Mouse (Mus musculus) intestine, embryonic 14.5 days (tissue): ENCODE results near the gene Traf6. TPM values are rescaled to one million over a fixed set of nuclear protein-coding genes. Genes with fewer than 3 reads are reported as not detected.

Source experiments
- ATAC-seq: fragments of 200-750 bp; cut with Nextera tagmentation; replicated peaks from 2 replicates; pipeline ENCODE4 v1.8.0; 2017; ENCODE audit warnings: low read depth, moderate number of reproducible peaks, moderate TSS enrichment, moderate library complexity; ENCODE audit not compliant: low FRiP score, low TSS enrichment
- DNase-seq: peaks from one replicate; pipeline ENCODE4 v3.0.0-alpha.2; 2018; ENCODE audit warnings: low spot score
- H3K27ac ChIP-seq: fragments of 300-500 bp; sonication (generic); 2 replicates; pipeline ENCODE4 v1.5.1; 2014; ENCODE audit warnings: low read depth, mild to moderate bottlenecking, control low read depth
- H3K27me3 ChIP-seq: fragments of 300-500 bp; sonication (generic); replicated peaks from 2 replicates; pipeline ENCODE4 v1.6.1; 2014; ENCODE audit warnings: low read length, control low read depth; ENCODE audit not compliant: control insufficient read depth, insufficient read depth
- H3K36me3 ChIP-seq: fragments of 300-500 bp; sonication (generic); 2 replicates; pipeline ENCODE4 v1.6.1; 2014; ENCODE audit warnings: low read length, control low read depth; ENCODE audit not compliant: control insufficient read depth, insufficient read depth
- H3K4me1 ChIP-seq: fragments of 300-500 bp; sonication (generic); replicated peaks from 2 replicates; pipeline ENCODE4 v1.6.1; 2014; ENCODE audit warnings: low read length, control low read depth, mixed read lengths; ENCODE audit not compliant: control insufficient read depth, insufficient read depth
- H3K4me2 ChIP-seq: fragments of 300-500 bp; sonication (generic); 2 replicates; pipeline ENCODE4 v1.6.1; 2014; ENCODE audit warnings: low read length
- H3K4me3 ChIP-seq: fragments of 300-500 bp; sonication (generic); 2 replicates; pipeline ENCODE4 v1.5.1; 2014; ENCODE audit warnings: low read depth, low read length, control low read depth, mixed read lengths
- H3K9ac ChIP-seq: fragments of 300-500 bp; sonication (generic); 2 replicates; pipeline ENCODE4 v1.6.1; 2014; ENCODE audit warnings: mild to moderate bottlenecking, low read length
- H3K9me3 ChIP-seq: fragments of 300-500 bp; sonication (generic); 2 replicates; pipeline ENCODE4 v1.6.1; 2016; ENCODE audit warnings: low read length, control low read depth; ENCODE audit not compliant: control insufficient read depth
- WGBS: fragments of 180-500 bp; shearing (Covaris S2); extraction: QIAGEN DNeasy Blood & Tissue Kit; methylation state at CpG from one replicate; pipeline ENCODE4 v1.1.7; 2014; 5-methylcytosine and 5-hydroxymethylcytosine counted together
- polyA plus RNA-seq: library from polyadenylated mRNA; unstranded; fragments of >200 nt; fragmentation: Nextera tagmentation; extraction: Ambion mirVana; gene quantifications from 2 replicates; pipeline ENCODE4 v1.2.1, GENCODE M21; 2014

Traf6 gene
- polyA plus RNA-seq, 1 experiment from 2014 or later, result 14.1 TPM

GRCm38 (mm10) chr2:101684421-101684820, 6.2 kb downstream of the Traf6 start:
- peaks cover 3% of the 10 kb centered on the region; the same call in 1 of the 2 replicates for H3K4me1 ChIP-seq
- H3K36me3 ChIP-seq, result peaks cover 47% of the 10 kb centered on the region
- no peak overlapping the region for H3K27ac ChIP-seq
- 91% methylated on average over 12 of the region's 12 CpGs for whole genome bisulfite sequencing
- H3K4me2 ChIP-seq, result no peak overlapping the region
- DNase-seq (no peak), ATAC-seq (no peak)
- no peaks in the 10 kb centered on the region for H3K9me3 ChIP-seq
- H3K27me3 ChIP-seq, result no peaks in the 10 kb centered on the region
- H3K4me3 ChIP-seq, result no peak overlapping the region
- no peak overlapping the region for H3K9ac ChIP-seq

GRCm38 (mm10) chr2:101688011-101688410, 9.8 kb downstream of the Traf6 start:
- H3K27me3 ChIP-seq, result no peaks in the 10 kb centered on the region
- DNase-seq, result no peak

GRCm38 (mm10) chr2:101690252-101690827, 12.1 kb downstream of the Traf6 start:
- WGBS, result 91% methylated on average over 9 of the region's 9 CpGs
- Histone ChIP-seq H3K9me3 (no peaks in the 10 kb centered on the region), H3K36me3 (peaks cover 73% of the 10 kb centered on the region)

More at GRCm38 (mm10) chr2:101688011-101688410, 9.8 kb downstream of the Traf6 start:
- Histone ChIP-seq H3K9me3 (no peaks in the 10 kb centered on the region), H3K4me3 (no peak overlapping the region), H3K36me3 (peaks cover 71% of the 10 kb centered on the region), H3K4me2 (no peak overlapping the region), H3K9ac (no peak overlapping the region), H3K4me1 (no peaks in the 10 kb centered on the region), H3K27ac (no peak overlapping the region)
- ATAC-seq, result no peak
- WGBS, result 94% methylated on average over 5 of the region's 5 CpGs

GRCm38 (mm10) chr2:101693043-101693442, 14.8 kb downstream of the Traf6 start:
- DNase-seq, result no peak
- Histone ChIP-seq H3K27me3 (no peaks in the 10 kb centered on the region), H3K4me3 (no peak overlapping the region), H3K36me3 (peaks cover 72% of the 10 kb centered on the region), H3K4me2 (no peak overlapping the region), H3K4me1 (no peaks in the 10 kb centered on the region), H3K9me3 (no peaks in the 10 kb centered on the region), H3K27ac (no peak overlapping the region), H3K9ac (no peak overlapping the region)
- ATAC-seq, result no peak
- 60% methylated on average over 4 of the region's 4 CpGs for WGBS

More at GRCm38 (mm10) chr2:101690252-101690827, 12.1 kb downstream of the Traf6 start:
- Histone ChIP-seq H3K4me3 (no peak overlapping the region), H3K27me3 (no peaks in the 10 kb centered on the region), H3K4me2 (no peak overlapping the region), H3K27ac (no peak overlapping the region), H3K9ac (no peak overlapping the region), H3K4me1 (no peaks in the 10 kb centered on the region)
- no peak for DNase-seq
- ATAC-seq, result no peak

- peaks cover 73% of the 10 kb centered on the region for H3K36me3 ChIP-seq
- H3K27ac ChIP-seq, result no peak overlapping the region
- no peaks in the 10 kb centered on the region for H3K27me3 ChIP-seq
- no peak overlapping the region for H3K4me2 ChIP-seq
- no peak for ATAC-seq
- no peaks in the 10 kb centered on the region for H3K4me1 ChIP-seq
- 64% methylated on average over 5 of the region's 5 CpGs for WGBS
- no peak overlapping the region for H3K4me3 ChIP-seq
- no peak for DNase-seq
- H3K9ac ChIP-seq, result no peak overlapping the region
- H3K9me3 ChIP-seq, result no peaks in the 10 kb centered on the region
Measured at GRCm38 (mm10) chr2:101693577-101694215, 15.5 kb downstream of the Traf6 start.

- DNase-seq, result no peak
- Histone ChIP-seq H3K27me3 (no peaks in the 10 kb centered on the region), H3K9ac (no peak overlapping the region), H3K9me3 (no peaks in the 10 kb centered on the region), H3K4me3 (no peak overlapping the region), H3K36me3 (peaks cover 63% of the 10 kb centered on the region), H3K27ac (no peak overlapping the region), H3K4me2 (no peak overlapping the region), H3K4me1 (no peaks in the 10 kb centered on the region)
- ATAC-seq, result no peak
- WGBS, result 92% methylated on average over 7 of the region's 7 CpGs
Measured at GRCm38 (mm10) chr2:101695584-101695983, 17.4 kb downstream of the Traf6 start.

GRCm38 (mm10) chr2:101699284-101699683, 21.1 kb downstream of the Traf6 start:
- H3K9ac ChIP-seq, result no peak overlapping the region
- 85% methylated on average over 4 of the region's 4 CpGs for WGBS
- H3K27me3 ChIP-seq, result no peaks in the 10 kb centered on the region
- no peak overlapping the region for H3K27ac ChIP-seq
- no peak overlapping the region for H3K4me2 ChIP-seq
- no peaks in the 10 kb centered on the region for H3K4me1 ChIP-seq
- no peak overlapping the region for H3K4me3 ChIP-seq
- ATAC-seq (no peak), DNase-seq (no peak)
- no peaks in the 10 kb centered on the region for H3K9me3 ChIP-seq
- H3K36me3 ChIP-seq, result peaks cover 38% of the 10 kb centered on the region

- ATAC-seq (no peak; the same call in 1 of the 2 replicates), DNase-seq (no peak)
- Histone ChIP-seq H3K36me3 (no peaks in the 10 kb centered on the region), H3K4me3 (no peak overlapping the region), H3K4me1 (no peaks in the 10 kb centered on the region), H3K27me3 (no peaks in the 10 kb centered on the region), H3K4me2 (no peak overlapping the region), H3K9me3 (no peaks in the 10 kb centered on the region), H3K27ac (no peak overlapping the region), H3K9ac (no peak overlapping the region)
- WGBS, result 49% methylated on average over 5 of the region's 5 CpGs
Measured at GRCm38 (mm10) chr2:101705941-101706485, 27.8 kb downstream of the Traf6 start.
